Mouse (Mus musculus) B cell, adult (primary cell): ENCODE results near the gene Noc3l. TPM values are rescaled to one million over a fixed set of nuclear protein-coding genes. Genes with fewer than 3 reads are reported as not detected.

Experiments used
- total RNA-seq: library from RNA; stranded (reverse); gene quantifications from 4 replicates; pipeline ENCODE4 v1.2.4, GENCODE M21; 2023; ENCODE audit not compliant: inconsistent age

Noc3l gene
- 19.9 to 23.9 TPM (median 20.4 TPM) in 4 replicates for total RNA-seq

DNA sequence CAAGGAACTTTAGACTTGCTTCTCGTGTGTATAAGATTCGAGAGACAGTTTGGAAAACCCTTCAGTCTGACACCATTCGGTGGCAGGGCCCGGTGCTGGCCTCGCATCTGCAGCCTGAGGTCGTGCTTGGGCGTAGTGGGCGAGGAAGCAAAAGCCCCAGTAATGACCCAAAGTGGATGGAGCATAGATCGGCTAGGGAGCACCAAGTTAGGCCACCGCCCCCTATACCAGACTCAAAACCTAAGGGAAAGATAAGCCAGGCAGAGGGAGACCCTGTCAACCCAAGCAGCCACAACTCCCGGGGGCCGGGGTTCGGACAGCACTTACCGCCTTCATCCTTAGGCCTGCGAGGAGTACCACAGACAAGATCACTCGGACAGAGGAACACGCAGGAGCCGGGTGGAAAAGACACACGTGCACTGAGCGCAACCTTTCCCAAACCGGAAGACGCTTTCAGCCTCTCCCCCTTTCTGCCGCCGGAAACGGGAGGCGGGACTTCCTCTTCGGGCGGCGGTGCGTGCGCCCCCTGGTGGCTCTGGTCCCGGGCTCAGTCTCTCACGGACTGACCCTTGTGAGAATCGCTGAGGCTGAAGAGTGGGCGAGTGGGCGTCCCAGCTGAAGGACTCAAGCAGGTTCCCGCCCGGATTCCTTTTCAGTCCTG is at the start of gene Noc3l:
TSS of gene Noc3l (minus strand) at position 472 of the 661 bp plus-strand sequence.

GRCm38 (mm10) chr19:38836438-38837170 is 17.6 kb upstream of the Noc3l start, which contains the start of gene Tbc1d12:
TSS of gene Tbc1d12 (plus strand) at chr19:38836579.

Other genes with a start within 250 kb of the Noc3l start
- gene Tbc1d12, start 17.3 kb upstream of the Noc3l start, total RNA-seq = 2.6 to 4.8 TPM (median 3.4 TPM) in 4 replicates
- 12.9 to 16.2 TPM (median 14.2 TPM) in 4 replicates for gene Hells, start 111.7 kb upstream of the Noc3l start, total RNA-seq
- gene Cyp2c55, start 187.8 kb upstream of the Noc3l start, total RNA-seq = not detected in 4 replicates
- gene Cyp2c65, start 241.8 kb upstream of the Noc3l start, total RNA-seq = not detected in 4 replicates